Mouse (Mus musculus): ENCODE measurements at regions not wholly inside any gene's neighbourhood (a gene's known extent, or its start where the extent isn't known, plus 50 kb on each side); places are given as distances from the start of the nearest gene placed in this dataset.
"Not testable (repeated sequence)": the region's sequence is repeated elsewhere in the genome, so short reads cannot be mapped to it uniquely, and the experiment has no call there.

DNA sequence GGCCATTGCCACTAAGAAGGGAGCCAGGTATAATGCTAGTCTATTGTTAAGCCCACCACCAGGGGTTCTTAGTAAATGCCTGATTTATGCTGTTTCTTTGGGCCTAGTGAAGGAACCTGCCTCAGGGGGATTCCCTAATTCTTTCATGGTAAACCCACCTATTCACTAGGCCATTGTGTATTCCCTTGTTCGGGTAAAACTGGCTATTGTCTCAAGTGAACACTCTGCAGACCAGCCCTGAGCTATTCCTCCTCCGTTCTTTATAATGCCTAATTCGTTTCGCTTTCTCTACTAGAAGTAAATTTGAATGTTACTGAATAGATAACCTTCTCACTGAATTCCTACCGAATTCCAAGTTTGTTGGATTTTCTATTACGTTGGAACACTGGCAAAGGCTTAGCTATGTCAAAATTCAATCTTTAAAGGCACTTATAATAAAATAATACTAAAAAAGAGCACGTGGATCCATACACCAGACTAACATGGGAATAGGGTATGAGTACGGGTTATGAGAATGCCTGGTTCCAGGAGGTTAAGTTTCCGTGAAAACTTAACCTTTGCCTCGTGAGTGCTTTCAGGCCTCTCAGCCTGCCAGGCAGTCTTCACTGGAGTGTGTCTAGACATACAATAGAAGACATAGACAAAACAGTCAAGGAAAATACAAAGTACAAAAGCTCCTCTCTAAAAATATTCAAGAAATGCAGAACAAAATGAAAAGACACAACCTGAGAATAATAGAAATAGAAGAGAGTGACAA lies 536.8 kb upstream of the Cntn5 start:
- not testable (repeated sequence) for H3K27ac ChIP-seq (ENCODE audit: low read length); H3K9me3 ChIP-seq (replicated peaks; ENCODE audit: control insufficient read depth, low read length, poor library complexity, severe bottlenecking); H3K27me3 ChIP-seq (ENCODE audit: control insufficient read depth, insufficient read depth, low read depth, low read length); H3K4me1 ChIP-seq (ENCODE audit: control insufficient read depth, insufficient read depth, low read length); H3K36me3 ChIP-seq (ENCODE audit: control insufficient read depth, insufficient read depth, low read length); H3K4me2 ChIP-seq (ENCODE audit: low read length); H3K9ac ChIP-seq (ENCODE audit: low read depth, low read length); ATAC-seq; H3K4me3 ChIP-seq (ENCODE audit: low read depth, low read length)
- 19% methylated on average over 10 of the region's 10 CpGs for WGBS

DNA sequence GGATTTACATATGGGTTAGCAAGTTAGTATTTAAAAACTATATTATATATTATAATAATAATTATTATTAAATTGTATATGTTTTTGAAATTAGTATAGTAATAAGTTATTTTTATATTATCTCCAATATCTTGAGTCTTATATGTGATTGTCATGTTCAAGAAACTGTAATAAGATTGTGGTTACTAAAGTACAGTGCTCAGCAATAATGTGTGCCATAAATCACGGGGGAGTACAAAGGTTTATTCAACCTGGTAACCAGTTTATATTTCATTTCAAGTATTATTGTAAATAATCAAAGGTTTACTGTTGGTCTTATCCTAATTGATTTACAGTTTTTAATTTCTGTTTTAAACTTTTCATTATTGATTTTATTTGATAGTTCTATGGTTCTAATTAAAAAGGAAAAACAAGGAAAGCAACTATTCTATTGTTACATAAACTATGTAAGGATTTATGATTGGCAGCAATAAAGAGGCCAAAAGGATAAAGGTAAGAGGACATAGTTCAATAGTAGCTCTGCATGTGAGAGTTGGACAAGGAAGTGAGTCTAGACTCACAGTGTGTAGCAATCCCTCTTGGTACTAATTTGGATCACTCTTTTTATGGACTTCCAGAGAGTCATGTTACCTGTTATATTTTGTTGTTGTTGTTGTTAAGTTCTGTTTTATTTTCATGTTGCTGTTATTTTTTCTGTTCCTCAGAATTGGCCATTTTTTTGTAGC lies 532.0 kb upstream of the Cntn5 start:
- Histone ChIP-seq H3K4me3 (ENCODE audit: low read depth, low read length) (no peak overlapping the region), H3K9ac (ENCODE audit: low read depth, low read length) (no peak overlapping the region), H3K4me2 (ENCODE audit: low read length) (no peak overlapping the region), H3K27ac (ENCODE audit: low read length) (no peak overlapping the region), H3K36me3 (ENCODE audit: control insufficient read depth, insufficient read depth, low read length) (no peaks in the 10 kb centered on the region), H3K9me3 (replicated peaks; ENCODE audit: control insufficient read depth, low read length, poor library complexity, severe bottlenecking) (no peaks in the 10 kb centered on the region), H3K27me3 (ENCODE audit: control insufficient read depth, insufficient read depth, low read depth, low read length) (no peaks in the 10 kb centered on the region), H3K4me1 (ENCODE audit: control insufficient read depth, insufficient read depth, low read length) (no peaks in the 10 kb centered on the region)
- WGBS: 89% methylated on average over 1 of the region's 1 CpGs
- ATAC-seq: no peak

- Histone ChIP-seq H3K9ac (ENCODE audit: low read depth, low read length) (no peak overlapping the region), H3K27ac (ENCODE audit: low read length) (no peak overlapping the region), H3K4me2 (ENCODE audit: low read length) (no peak overlapping the region), H3K27me3 (ENCODE audit: control insufficient read depth, insufficient read depth, low read depth, low read length) (no peaks in the 10 kb centered on the region), H3K36me3 (ENCODE audit: control insufficient read depth, insufficient read depth, low read length) (no peaks in the 10 kb centered on the region), H3K9me3 (replicated peaks; ENCODE audit: control insufficient read depth, low read length, poor library complexity, severe bottlenecking) (no peaks in the 10 kb centered on the region), H3K4me1 (ENCODE audit: control insufficient read depth, insufficient read depth, low read length) (no peaks in the 10 kb centered on the region), H3K4me3 (ENCODE audit: low read depth, low read length) (no peak overlapping the region)
- WGBS: 59% methylated on average over 2 of the region's 2 CpGs
- no peak for ATAC-seq
Observed at GRCm38 (mm10) chr9:11436014-11436413, 531.4 kb upstream of the Cntn5 start.

- WGBS: 25% methylated on average over 2 of the region's 2 CpGs
Observed at GRCm38 (mm10) chr9:11435019-11435418, 530.4 kb upstream of the Cntn5 start.

GRCm38 (mm10) chr9:11426473-11426872 lies 521.9 kb upstream of the Cntn5 start:
- 73% methylated on average over 3 of the region's 3 CpGs for WGBS
- Histone ChIP-seq H3K27ac (ENCODE audit: low read length) (no peak overlapping the region), H3K4me3 (ENCODE audit: low read depth, low read length) (no peak overlapping the region)

More at GRCm38 (mm10) chr9:11435019-11435418, 530.4 kb upstream of the Cntn5 start:
- H3K27ac ChIP-seq (ENCODE audit: low read length): no peak overlapping the region
- H3K4me2 ChIP-seq (ENCODE audit: low read length): no peak overlapping the region
- no peaks in the 10 kb centered on the region for H3K27me3 ChIP-seq (ENCODE audit: control insufficient read depth, insufficient read depth, low read depth, low read length)
- ATAC-seq: no peak
- H3K4me3 ChIP-seq (ENCODE audit: low read depth, low read length): no peak overlapping the region
- no peaks in the 10 kb centered on the region for H3K4me1 ChIP-seq (ENCODE audit: control insufficient read depth, insufficient read depth, low read length)
- no peak overlapping the region for H3K9ac ChIP-seq (ENCODE audit: low read depth, low read length)
- no peaks in the 10 kb centered on the region for H3K36me3 ChIP-seq (ENCODE audit: control insufficient read depth, insufficient read depth, low read length)
- H3K9me3 ChIP-seq (replicated peaks; ENCODE audit: control insufficient read depth, low read length, poor library complexity, severe bottlenecking): no peaks in the 10 kb centered on the region

GRCm38 (mm10) chr9:11396829-11397228 lies 492.3 kb upstream of the Cntn5 start:
- H3K4me2 ChIP-seq (ENCODE audit: low read length): no peak overlapping the region
- no peaks in the 10 kb centered on the region for H3K27me3 ChIP-seq (ENCODE audit: control insufficient read depth, insufficient read depth, low read depth, low read length)
- H3K4me3 ChIP-seq (ENCODE audit: low read depth, low read length): no peak overlapping the region
- H3K9me3 ChIP-seq (replicated peaks; ENCODE audit: control insufficient read depth, low read length, poor library complexity, severe bottlenecking): no peaks in the 10 kb centered on the region
- WGBS: 89% methylated on average over 2 of the region's 2 CpGs
- no peak overlapping the region for H3K27ac ChIP-seq (ENCODE audit: low read length)
- no peak overlapping the region for H3K9ac ChIP-seq (ENCODE audit: low read depth, low read length)
- H3K36me3 ChIP-seq (ENCODE audit: control insufficient read depth, insufficient read depth, low read length): no peaks in the 10 kb centered on the region
- no peaks in the 10 kb centered on the region for H3K4me1 ChIP-seq (ENCODE audit: control insufficient read depth, insufficient read depth, low read length)
- no peak for ATAC-seq

More at GRCm38 (mm10) chr9:11426473-11426872, 521.9 kb upstream of the Cntn5 start:
- no peaks in the 10 kb centered on the region for H3K9me3 ChIP-seq (replicated peaks; ENCODE audit: control insufficient read depth, low read length, poor library complexity, severe bottlenecking)
- no peaks in the 10 kb centered on the region for H3K36me3 ChIP-seq (ENCODE audit: control insufficient read depth, insufficient read depth, low read length)
- no peak overlapping the region for H3K4me2 ChIP-seq (ENCODE audit: low read length)
- H3K27me3 ChIP-seq (ENCODE audit: control insufficient read depth, insufficient read depth, low read depth, low read length): no peaks in the 10 kb centered on the region
- no peak for ATAC-seq
- no peaks in the 10 kb centered on the region for H3K4me1 ChIP-seq (ENCODE audit: control insufficient read depth, insufficient read depth, low read length)
- no peak overlapping the region for H3K9ac ChIP-seq (ENCODE audit: low read depth, low read length)

- 86% methylated on average over 1 of the region's 1 CpGs for WGBS
Observed at GRCm38 (mm10) chr9:11381648-11382075, 477.1 kb upstream of the Cntn5 start.

DNA sequence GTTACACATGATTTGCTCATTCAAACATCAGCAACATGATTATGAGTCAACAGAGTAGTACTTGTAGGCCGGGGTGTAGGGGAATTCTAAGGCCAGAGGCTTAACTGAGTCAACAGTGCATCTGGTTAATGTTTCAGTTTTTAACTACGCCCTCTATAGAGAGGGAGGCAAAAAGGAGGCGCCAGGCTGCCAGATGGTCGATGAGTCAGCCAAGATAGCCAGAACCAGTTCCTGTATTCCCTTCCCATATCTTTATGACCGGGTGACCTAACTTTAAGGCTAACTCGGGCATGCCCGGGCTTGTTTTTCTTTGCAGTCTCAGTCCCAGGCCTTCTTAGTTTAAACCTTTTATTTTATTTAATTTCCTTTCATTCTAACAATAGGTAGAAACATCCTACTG lies 476.0 kb upstream of the Cntn5 start:
- 92% methylated on average over 7 of the region's 7 CpGs for WGBS
- Histone ChIP-seq H3K9me3 (replicated peaks; ENCODE audit: control insufficient read depth, low read length, poor library complexity, severe bottlenecking) (no peaks in the 10 kb centered on the region), H3K27me3 (ENCODE audit: control insufficient read depth, insufficient read depth, low read depth, low read length) (no peaks in the 10 kb centered on the region), H3K4me1 (ENCODE audit: control insufficient read depth, insufficient read depth, low read length) (no peaks in the 10 kb centered on the region), H3K36me3 (ENCODE audit: control insufficient read depth, insufficient read depth, low read length) (no peaks in the 10 kb centered on the region), H3K27ac (ENCODE audit: low read length) (no peak overlapping the region), H3K4me2 (ENCODE audit: low read length) (no peak overlapping the region), H3K4me3 (ENCODE audit: low read depth, low read length) (no peak overlapping the region), H3K9ac (ENCODE audit: low read depth, low read length) (no peak overlapping the region)
- ATAC-seq: no peak

More at GRCm38 (mm10) chr9:11381648-11382075, 477.1 kb upstream of the Cntn5 start:
- Histone ChIP-seq H3K4me2 (ENCODE audit: low read length) (no peak overlapping the region), H3K4me3 (ENCODE audit: low read depth, low read length) (no peak overlapping the region), H3K9me3 (replicated peaks; ENCODE audit: control insufficient read depth, low read length, poor library complexity, severe bottlenecking) (no peaks in the 10 kb centered on the region), H3K4me1 (ENCODE audit: control insufficient read depth, insufficient read depth, low read length) (no peaks in the 10 kb centered on the region), H3K27me3 (ENCODE audit: control insufficient read depth, insufficient read depth, low read depth, low read length) (no peaks in the 10 kb centered on the region), H3K27ac (ENCODE audit: low read length) (no peak overlapping the region), H3K9ac (ENCODE audit: low read depth, low read length) (no peak overlapping the region), H3K36me3 (ENCODE audit: control insufficient read depth, insufficient read depth, low read length) (no peaks in the 10 kb centered on the region)
- no peak for ATAC-seq

GRCm38 (mm10) chr9:11378046-11378445 lies 473.5 kb upstream of the Cntn5 start:
- WGBS: 94% methylated on average over 4 of the region's 4 CpGs
- no peak for ATAC-seq
- H3K4me1 ChIP-seq (ENCODE audit: control insufficient read depth, insufficient read depth, low read length): no peaks in the 10 kb centered on the region

More at GRCm38 (mm10) chr9:11378046-11378445, 473.5 kb upstream of the Cntn5 start:
- H3K4me2 ChIP-seq (ENCODE audit: low read length): no peak overlapping the region
- no peaks in the 10 kb centered on the region for H3K36me3 ChIP-seq (ENCODE audit: control insufficient read depth, insufficient read depth, low read length)
- H3K27ac ChIP-seq (ENCODE audit: low read length): no peak overlapping the region
- H3K4me3 ChIP-seq (ENCODE audit: low read depth, low read length): no peak overlapping the region
- H3K9ac ChIP-seq (ENCODE audit: low read depth, low read length): no peak overlapping the region
- H3K27me3 ChIP-seq (ENCODE audit: control insufficient read depth, insufficient read depth, low read depth, low read length): no peaks in the 10 kb centered on the region
- no peaks in the 10 kb centered on the region for H3K9me3 ChIP-seq (replicated peaks; ENCODE audit: control insufficient read depth, low read length, poor library complexity, severe bottlenecking)
